Mouse (Mus musculus): ENCODE results near the gene Vmn1r183. TPM values are rescaled to one million over a fixed set of nuclear protein-coding genes. Genes with fewer than 3 reads are reported as not detected.
"Not testable (repeated sequence)": the region's sequence is repeated elsewhere in the genome, so short reads cannot be mapped to it uniquely, and the experiment has no call there.

Gene Vmn1r183
- not detected for total RNA-seq (2021)

- DNase-seq (ENCODE audit: extremely low spot score in 1 of 2, low spot score in 1 of 2), result no peak
Measured at GRCm38 (mm10) chr7:24052660-24053304, at the start of gene Vmn1r183. TSS of gene Vmn1r183 (plus strand) at chr7:24053254.

DNA sequence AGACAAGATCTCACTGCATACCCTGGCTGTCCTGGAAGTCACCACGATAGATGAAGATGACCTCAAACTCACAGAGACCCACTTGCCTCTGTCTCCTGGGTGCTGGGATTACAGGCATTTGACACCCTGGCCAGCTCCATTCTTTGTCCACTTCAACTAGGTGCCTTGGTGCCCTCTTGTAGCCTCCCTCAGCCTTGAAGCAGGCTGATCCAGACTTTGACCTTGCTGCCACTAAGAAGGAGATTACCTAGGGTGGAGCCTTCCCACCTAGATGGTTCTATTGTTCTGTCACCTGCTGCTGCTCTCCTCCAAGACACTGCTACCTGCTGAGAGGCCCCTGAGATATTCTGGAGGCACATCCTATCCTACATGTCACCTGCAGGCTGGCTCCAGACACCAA, 21.4 kb downstream of the Vmn1r183 start:
- not testable (repeated sequence) for DNase-seq (ENCODE audit: extremely low spot score in 1 of 2, low spot score in 1 of 2)

GRCm38 (mm10) chr7:24081634-24082431, 28.8 kb downstream of the Vmn1r183 start, which contains the start of gene Zfp180:
TSS of gene Zfp180 (plus strand) at chr7:24081924.
- peak; percentile 79 to 81 for DNase-seq (ENCODE audit: extremely low spot score in 1 of 2, low spot score in 1 of 2)

- no peak for DNase-seq (ENCODE audit: extremely low spot score in 1 of 2, low spot score in 1 of 2)
Measured at GRCm38 (mm10) chr7:24082457-24083235, 29.6 kb downstream of the Vmn1r183 start.

GRCm38 (mm10) chr7:24086871-24087270, 33.8 kb downstream of the Vmn1r183 start:
- no peak for DNase-seq (ENCODE audit: extremely low spot score in 1 of 2, low spot score in 1 of 2)

DNA sequence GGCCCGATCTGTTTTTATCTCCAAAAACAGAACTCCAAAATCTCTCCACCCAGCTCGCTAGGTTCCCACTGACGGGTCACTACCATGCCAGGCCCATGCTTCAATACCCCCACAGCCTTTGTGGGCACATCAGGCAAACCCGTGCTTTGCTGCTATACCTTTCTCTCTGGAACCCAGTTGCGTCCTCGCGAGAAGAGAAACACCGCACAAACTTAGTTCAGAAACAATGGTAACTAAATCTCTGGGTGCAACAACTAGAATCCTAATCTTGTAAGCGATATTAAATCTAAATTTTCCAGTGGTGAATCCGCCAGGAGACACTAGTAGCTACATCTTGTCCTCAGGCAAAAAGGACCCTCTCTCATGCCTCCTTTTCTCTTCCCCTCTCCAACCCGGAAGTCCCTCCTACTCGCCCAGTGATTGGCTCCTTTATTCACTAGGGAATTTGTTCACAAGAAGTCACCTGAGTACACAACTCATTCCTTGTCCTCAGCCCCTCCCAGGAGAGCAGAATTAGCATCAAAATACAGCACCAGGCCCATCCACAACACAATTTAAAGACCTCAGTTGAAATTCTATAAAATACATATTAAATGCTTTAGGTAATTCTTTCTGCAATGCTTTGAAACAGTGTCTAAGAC, 34.6 kb downstream of the Vmn1r183 start:
- no peak for DNase-seq (ENCODE audit: extremely low spot score in 1 of 2, low spot score in 1 of 2)

GRCm38 (mm10) chr7:24104403-24104802, 51.3 kb downstream of the Vmn1r183 start:
- no peak for DNase-seq (ENCODE audit: extremely low spot score in 1 of 2, low spot score in 1 of 2)

DNA sequence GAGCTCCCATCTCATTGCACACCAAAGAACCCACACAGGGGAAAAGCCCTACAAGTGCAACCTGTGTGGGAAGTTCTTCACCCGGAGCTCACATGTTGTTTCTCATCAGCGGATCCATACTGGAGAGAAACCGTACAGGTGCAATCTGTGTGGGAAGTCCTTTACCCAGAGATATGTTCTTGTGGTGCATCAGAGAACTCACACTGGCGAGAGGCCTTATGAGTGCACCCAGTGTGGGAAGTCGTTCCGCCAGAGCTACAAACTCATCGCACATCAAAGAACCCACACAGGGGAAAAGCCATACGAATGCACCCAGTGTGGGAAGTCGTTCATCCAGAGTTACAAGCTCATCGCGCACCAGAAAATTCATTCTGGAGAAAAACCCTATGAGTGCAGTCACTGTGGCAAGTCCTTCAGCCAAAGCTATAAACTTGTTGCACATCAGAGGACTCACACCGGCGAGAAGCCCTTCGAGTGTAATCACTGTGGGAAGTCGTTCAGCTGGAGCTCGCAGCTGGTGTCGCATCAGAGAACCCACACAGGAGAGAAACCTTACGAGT, 52.2 kb downstream of the Vmn1r183 start:
- no peak for DNase-seq (ENCODE audit: extremely low spot score in 1 of 2, low spot score in 1 of 2)

- no peak for DNase-seq (ENCODE audit: extremely low spot score in 1 of 2, low spot score in 1 of 2)
Measured at GRCm38 (mm10) chr7:24110839-24111238, 57.8 kb downstream of the Vmn1r183 start.

- no peak for DNase-seq (ENCODE audit: extremely low spot score in 1 of 2, low spot score in 1 of 2)
Measured at GRCm38 (mm10) chr7:24111772-24112155, 58.7 kb downstream of the Vmn1r183 start.

- peak; percentile 60 to 61 for DNase-seq (ENCODE audit: extremely low spot score in 1 of 2, low spot score in 1 of 2)
Measured at GRCm38 (mm10) chr7:24112156-24112856, 59.3 kb downstream of the Vmn1r183 start, which contains the start of gene Zfp112. TSS of gene Zfp112 (plus strand) at chr7:24112314.

- peak in 1 of 2 experiments; percentile 22 for DNase-seq (ENCODE audit: extremely low spot score in 1 of 2, low spot score in 1 of 2)
Measured at GRCm38 (mm10) chr7:24113001-24113400, 59.9 kb downstream of the Vmn1r183 start.

Other genes with a start within 250 kb of the Vmn1r183 start
- not detected for gene Vmn1r175, start 242.6 kb upstream of the Vmn1r183 start, total RNA-seq (2021)
- not detected for gene Vmn1r176, start 215.9 kb upstream of the Vmn1r183 start, total RNA-seq (2021)
- not detected for gene Vmn1r177, start 186.8 kb upstream of the Vmn1r183 start, total RNA-seq (2021)
- gene Vmn1r178, start 161.2 kb upstream of the Vmn1r183 start, total RNA-seq (2021), result not detected
- not detected for gene Vmn1r179, start 126.3 kb upstream of the Vmn1r183 start, total RNA-seq (2021)
- gene Vmn1r180, start 102.6 kb upstream of the Vmn1r183 start, total RNA-seq (2021), result not detected
- gene Vmn1r181, start 78.6 kb upstream of the Vmn1r183 start, total RNA-seq (2021), result not detected
- gene V1rd19, start 51.6 kb upstream of the Vmn1r183 start, total RNA-seq (2021), result not detected
- 10 to 100 TPM; 37.5 to 37.8 TPM for gene Zfp180, start 28.7 kb downstream of the Vmn1r183 start, total RNA-seq (2021)
- gene Zfp112, start 59.1 kb downstream of the Vmn1r183 start, total RNA-seq (2021), result 10 to 100 TPM in 1 of 2 experiments, 1 to 10 TPM in 1; 7.9 to 11.1 TPM
- 10 to 100 TPM; 19.7 to 23.1 TPM for gene Zfp235, start 80.9 kb downstream of the Vmn1r183 start, total RNA-seq (2021)
- 1 to 10 TPM; 3.6 to 3.9 TPM for gene Zfp114, start 121.8 kb downstream of the Vmn1r183 start, total RNA-seq (2021)
- 10 to 100 TPM in 1 of 2 experiments, 1 to 10 TPM in 1; 8.8 to 11.3 TPM for gene Zfp111, start 158.2 kb downstream of the Vmn1r183 start, total RNA-seq (2021)
- gene Zfp109, start 184.3 kb downstream of the Vmn1r183 start, total RNA-seq (2021), result 1 to 10 TPM; 8.5 to 9.0 TPM
- 1 to 10 TPM; 7.7 to 8.1 TPM for gene Zfp108, start 201.5 kb downstream of the Vmn1r183 start, total RNA-seq (2021)
- gene Zfp93, start 217.2 kb downstream of the Vmn1r183 start, total RNA-seq (2021), result 10 to 100 TPM; 12.5 to 13.2 TPM
- 10 to 100 TPM; 24.1 to 27.5 TPM for gene Zfp61, start 248.0 kb downstream of the Vmn1r183 start, total RNA-seq (2021)

Measured in layer of hippocampus, postnatal 25 days (tissue).